Mouse (Mus musculus) heart, embryonic 11.5 days (tissue): ENCODE measurements at regions not wholly inside any gene's neighbourhood (a gene's known extent, or its start where the extent isn't known, plus 50 kb on each side); places are given as distances from the start of the nearest gene placed in this dataset.
A peak's percentile ranks its signal among the peaks of the same experiment; 100 is the strongest.

Experiments used
- ATAC-seq: fragments of 200-750 bp; cut with Nextera tagmentation; replicated peaks from 2 replicates; pipeline ENCODE4 v1.8.0; 2017; ENCODE audit warnings: moderate library complexity; ENCODE audit not compliant: insufficient number of reproducible peaks, low FRiP score, low TSS enrichment
- H3K27ac ChIP-seq: fragments of 300-500 bp; sonication (generic); 2 replicates; pipeline ENCODE4 v1.5.1; 2014; ENCODE audit warnings: mild to moderate bottlenecking, low read depth, low read length
- H3K27me3 ChIP-seq: fragments of 300-500 bp; sonication (generic); 2 replicates; pipeline ENCODE4 v1.6.1; 2014; ENCODE audit warnings: mild to moderate bottlenecking, low read length, mixed read lengths; ENCODE audit not compliant: control insufficient read depth, insufficient read depth
- H3K36me3 ChIP-seq: fragments of 300-500 bp; sonication (generic); 2 replicates; pipeline ENCODE4 v1.6.1; 2014; ENCODE audit warnings: mild to moderate bottlenecking, low read length, moderate library complexity, mixed read lengths; ENCODE audit not compliant: control insufficient read depth, insufficient read depth
- H3K4me1 ChIP-seq: fragments of 300-500 bp; sonication (generic); 2 replicates; pipeline ENCODE4 v1.6.1; 2014; ENCODE audit warnings: low read length; ENCODE audit not compliant: control insufficient read depth, insufficient read depth
- H3K4me2 ChIP-seq: fragments of 300-500 bp; sonication (generic); 2 replicates; pipeline ENCODE4 v1.6.1; 2014; ENCODE audit warnings: mild to moderate bottlenecking, moderate library complexity
- H3K4me3 ChIP-seq: fragments of 300-500 bp; sonication (generic); 2 replicates; pipeline ENCODE4 v1.5.1; 2014; ENCODE audit warnings: low read depth, low read length
- H3K9ac ChIP-seq: fragments of 300-500 bp; sonication (generic); 2 replicates; pipeline ENCODE4 v1.6.1; 2014; ENCODE audit warnings: mild to moderate bottlenecking, low read depth, low read length, moderate library complexity
- H3K9me3 ChIP-seq: fragments of 300-500 bp; sonication (generic); replicated peaks from 2 replicates; pipeline ENCODE4 v1.6.1; 2016; ENCODE audit warnings: low read length; ENCODE audit not compliant: control insufficient read depth
- WGBS: fragments of 180-500 bp; shearing (Covaris S2); extraction: QIAGEN DNeasy Blood & Tissue Kit; methylation state at CpG from one replicate; pipeline ENCODE4 v1.1.7; 2014; ENCODE audit not compliant: insufficient replicate concordance; 5-methylcytosine and 5-hydroxymethylcytosine counted together

GRCm38 (mm10) chr14:105500966-105501741 lies 242.8 kb downstream of the Ndfip2 start:
- Histone ChIP-seq H3K27me3 (no peaks in the 10 kb centered on the region; the same call in 1 of the 2 replicates), H3K9ac (no peak overlapping the region), H3K27ac (no peak overlapping the region), H3K4me1 (peaks cover 22% of the 10 kb centered on the region), H3K36me3 (no peaks in the 10 kb centered on the region), H3K9me3 (no peaks in the 10 kb centered on the region), H3K4me3 (no peak overlapping the region), H3K4me2 (peak overlapping the region; percentile 48)
- ATAC-seq: no peak
- 13% methylated on average over 21 of the region's 21 CpGs for WGBS

- Histone ChIP-seq H3K4me2 (peak overlapping the region; percentile 39), H3K9me3 (no peaks in the 10 kb centered on the region), H3K27me3 (no peaks in the 10 kb centered on the region; the same call in 1 of the 2 replicates), H3K4me1 (peaks cover 22% of the 10 kb centered on the region), H3K36me3 (no peaks in the 10 kb centered on the region), H3K4me3 (no peak overlapping the region), H3K9ac (peak overlapping the region; percentile 34; the same call in 1 of the 2 replicates), H3K27ac (peak overlapping the region; percentile 62)
- 33% methylated on average over 15 of the region's 15 CpGs for WGBS
- no peak for ATAC-seq
Observed at GRCm38 (mm10) chr14:105499319-105499895, 241.0 kb downstream of the Ndfip2 start.

- H3K9ac ChIP-seq: no peak overlapping the region
- 0 out of 2 replicates have a peak overlapping the region, but pooled peaks have one; percentile 62 for H3K27ac ChIP-seq
- peaks cover 22% of the 10 kb centered on the region for H3K4me1 ChIP-seq
- H3K9me3 ChIP-seq: no peaks in the 10 kb centered on the region; the same call in 1 of the 2 replicates
- H3K4me2 ChIP-seq: no peak overlapping the region
- ATAC-seq: no peak; the same call in 1 of the 2 replicates
- 51% methylated on average over 10 of the region's 10 CpGs for WGBS
- no peaks in the 10 kb centered on the region for H3K36me3 ChIP-seq
- no peaks in the 10 kb centered on the region; the same call in 1 of the 2 replicates for H3K27me3 ChIP-seq
- H3K4me3 ChIP-seq: no peak overlapping the region
Observed at GRCm38 (mm10) chr14:105498155-105498906, 240.0 kb downstream of the Ndfip2 start.

GRCm38 (mm10) chr14:105495161-105495560 lies 236.8 kb downstream of the Ndfip2 start:
- Histone ChIP-seq H3K36me3 (no peaks in the 10 kb centered on the region), H3K4me2 (no peak overlapping the region)
- no peak for ATAC-seq

GRCm38 (mm10) chr14:105494415-105494814 lies 236.0 kb downstream of the Ndfip2 start:
- Histone ChIP-seq H3K4me3 (no peak overlapping the region), H3K4me1 (peaks cover 6% of the 10 kb centered on the region; the same call in 1 of the 2 replicates), H3K36me3 (no peaks in the 10 kb centered on the region), H3K4me2 (no peak overlapping the region), H3K27me3 (no peaks in the 10 kb centered on the region), H3K9ac (no peak overlapping the region), H3K9me3 (no peaks in the 10 kb centered on the region; the same call in 1 of the 2 replicates), H3K27ac (no peak overlapping the region)
- 81% methylated on average over 3 of the region's 3 CpGs for WGBS
- no peak for ATAC-seq

More at GRCm38 (mm10) chr14:105495161-105495560, 236.8 kb downstream of the Ndfip2 start:
- Histone ChIP-seq H3K9me3 (no peaks in the 10 kb centered on the region; the same call in 1 of the 2 replicates), H3K27me3 (no peaks in the 10 kb centered on the region), H3K27ac (no peak overlapping the region), H3K4me3 (no peak overlapping the region), H3K4me1 (peaks cover 8% of the 10 kb centered on the region; the same call in 1 of the 2 replicates), H3K9ac (no peak overlapping the region)
- 46% methylated on average over 2 of the region's 2 CpGs for WGBS

- Histone ChIP-seq H3K4me3 (no peak overlapping the region), H3K4me2 (no peak overlapping the region), H3K9ac (no peak overlapping the region), H3K27ac (no peak overlapping the region), H3K27me3 (no peaks in the 10 kb centered on the region), H3K9me3 (no peaks in the 10 kb centered on the region; the same call in 1 of the 2 replicates), H3K36me3 (no peaks in the 10 kb centered on the region), H3K4me1 (no peaks in the 10 kb centered on the region)
- ATAC-seq: no peak
- WGBS: 48% methylated on average over 3 of the region's 3 CpGs
Observed at GRCm38 (mm10) chr14:105490158-105490557, 231.8 kb downstream of the Ndfip2 start.

- H3K27me3 ChIP-seq: no peaks in the 10 kb centered on the region
- H3K4me1 ChIP-seq: peaks cover 22% of the 10 kb centered on the region; the same call in 1 of the 2 replicates
- ATAC-seq: peak; percentile 83
- no peaks in the 10 kb centered on the region for H3K9me3 ChIP-seq
- peak overlapping the region; percentile 85 for H3K27ac ChIP-seq
- peak overlapping the region; percentile 72 for H3K4me2 ChIP-seq
- H3K9ac ChIP-seq: peak overlapping the region; percentile 72
- H3K4me3 ChIP-seq: peak overlapping the region; percentile 37
- WGBS: 10% methylated on average over 21 of the region's 21 CpGs
- no peaks in the 10 kb centered on the region for H3K36me3 ChIP-seq
Observed at GRCm38 (mm10) chr14:105483352-105484083, 225.1 kb downstream of the Ndfip2 start.
